Mouse (Mus musculus): Measurements from ENCODE around the gene Atp1b1.

GRCm38 (mm10) chr1:164405385-164405802, 52.8 kb downstream of the Atp1b1 start:
- TF ChIP-seq EP300 (IDR thresholded peaks at IDR 0.05; ENCODE audit: low read length) (no peak), MEF2A (IDR thresholded peaks at IDR 0.05; ENCODE audit: borderline replicate concordance, low read depth, low read length) (no peak), ETS1 (conservative IDR thresholded peaks at IDR 0.05; ENCODE audit: low read depth, low read length) (no peak), BHLHE40 (IDR thresholded peaks at IDR 0.05; ENCODE audit: low read depth, low read length) (0 out of 2 replicates have a peak, but pooled peaks have one; percentile 22), MAZ (IDR thresholded peaks at IDR 0.05; ENCODE audit: low read depth, low read length) (no peak), CTCF (conservative IDR thresholded peaks at IDR 0.05 in 1 of 2, IDR thresholded peaks at IDR 0.05 in 1 of 2; ENCODE audit: low read depth in 2 of 2, low read length in 2 of 2) (no peak), GABPA (IDR thresholded peaks at IDR 0.05; ENCODE audit: insufficient replicate concordance, low read depth, low read length) (no peak), HCFC1 (IDR thresholded peaks at IDR 0.05; ENCODE audit: low read depth, low read length) (no peak), ZNF384 (IDR thresholded peaks at IDR 0.05; ENCODE audit: low read depth, low read length) (no peak), USF1 (IDR thresholded peaks at IDR 0.05; ENCODE audit: low read depth, low read length) (no peak), SMC3 (IDR thresholded peaks at IDR 0.05; ENCODE audit: low read depth, low read length) (no peak)
